Mouse (Mus musculus): ENCODE measurements around the gene Svs2.

Svs2 gene

DNA sequence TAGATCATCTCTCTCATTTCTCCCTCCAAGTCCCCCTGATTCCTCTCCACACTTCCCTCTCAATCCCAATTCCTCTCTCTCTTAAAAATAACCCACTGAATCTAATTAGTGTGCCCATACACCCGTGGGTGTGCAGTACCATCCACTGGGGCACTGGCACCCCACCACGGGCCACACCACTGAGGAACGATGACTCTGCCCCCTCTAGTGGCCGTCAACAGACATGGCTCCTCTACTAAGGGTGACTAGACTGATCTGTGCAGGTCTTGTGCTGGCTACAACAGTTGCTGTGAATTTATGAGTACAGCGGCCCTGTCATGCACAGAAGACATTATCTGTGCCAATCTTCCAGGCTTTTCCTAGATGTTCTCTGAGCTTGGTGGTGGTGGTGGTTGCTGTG is 49.5 kb downstream of the Svs2 start:
- Histone ChIP-seq H3K4me1 (replicated peaks; ENCODE audit: low read depth, low read length) (peaks cover 11% of the 10 kb centered on the region), H3K36me3 (ENCODE audit: insufficient read depth, low read length) (no peaks in the 10 kb centered on the region), H3K9me3 (ENCODE audit: low read length) (peaks cover 23% of the 10 kb centered on the region), H3K27me3 (ENCODE audit: insufficient read depth, low read length) (peaks cover under 1% of the 10 kb centered on the region; the same call in 1 of the 2 replicates), H3K4me3 (replicated peaks; ENCODE audit: low read length) (no peak overlapping the region)
- TF ChIP-seq NANOG (IDR thresholded peaks at IDR 0.05; ENCODE audit: borderline replicate concordance, low read length): no peak
- TF ChIP-seq CTCF (conservative IDR thresholded peaks at IDR 0.05; ENCODE audit: low read length): no peak
- TF ChIP-seq POU5F1 (IDR thresholded peaks at IDR 0.05; ENCODE audit: borderline replicate concordance, low read length): no peak
